Mouse (Mus musculus) lung, postnatal 0 days (tissue): ENCODE data around the gene Inf2.

Source experiments
- CTCF ChIP-seq: IDR thresholded peaks from 2 replicates; pipeline ENCODE4 v1.5.1; 2016; ENCODE audit warnings: antibody characterized with exemption, mild to moderate bottlenecking
- EP300 ChIP-seq: IDR thresholded peaks from 2 replicates; pipeline ENCODE4 v1.6.1; 2016; ENCODE audit warnings: antibody characterized with exemption, mild to moderate bottlenecking, control low read depth

DNA sequence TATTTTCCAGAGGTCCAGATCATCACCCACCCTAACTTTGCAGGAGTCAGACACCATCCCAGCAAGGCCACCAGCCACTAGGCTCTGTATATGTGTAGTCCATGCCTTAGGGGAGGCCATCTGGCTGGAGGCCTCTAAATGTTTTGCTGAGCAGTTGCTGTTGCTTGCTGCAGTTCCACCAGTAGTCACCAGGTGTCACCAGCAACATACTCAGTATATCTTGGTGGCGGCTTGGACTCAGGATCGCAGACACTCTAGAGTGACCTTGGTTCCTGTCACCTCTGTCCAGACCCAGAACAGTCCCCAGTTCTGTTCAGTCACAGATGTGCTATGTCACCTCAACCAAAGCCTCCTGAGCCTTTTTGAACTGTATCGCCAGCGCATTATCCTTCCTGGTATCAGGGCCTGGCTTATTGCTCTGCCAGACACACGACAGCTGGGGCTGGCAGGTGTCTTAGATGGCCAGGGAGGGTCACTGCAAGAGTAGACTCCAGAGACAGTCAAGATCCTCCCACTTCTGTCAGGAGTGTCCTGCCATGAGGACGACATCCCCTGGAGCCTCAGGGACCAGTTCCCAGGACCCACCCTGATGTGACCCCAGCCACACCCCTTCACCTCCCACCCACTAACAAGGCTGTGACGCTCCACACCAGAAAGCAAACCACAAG, 64.7 kb downstream of the Inf2 start:
- TF ChIP-seq CTCF (peak; percentile 99), EP300 (no peak)
